Mouse (Mus musculus): Measurements from ENCODE around the gene Gm11627.
"Not testable (repeated sequence)": the region's sequence is repeated elsewhere in the genome, so short reads cannot be mapped to it uniquely, and the experiment has no call there.

Gm11627 gene

DNA sequence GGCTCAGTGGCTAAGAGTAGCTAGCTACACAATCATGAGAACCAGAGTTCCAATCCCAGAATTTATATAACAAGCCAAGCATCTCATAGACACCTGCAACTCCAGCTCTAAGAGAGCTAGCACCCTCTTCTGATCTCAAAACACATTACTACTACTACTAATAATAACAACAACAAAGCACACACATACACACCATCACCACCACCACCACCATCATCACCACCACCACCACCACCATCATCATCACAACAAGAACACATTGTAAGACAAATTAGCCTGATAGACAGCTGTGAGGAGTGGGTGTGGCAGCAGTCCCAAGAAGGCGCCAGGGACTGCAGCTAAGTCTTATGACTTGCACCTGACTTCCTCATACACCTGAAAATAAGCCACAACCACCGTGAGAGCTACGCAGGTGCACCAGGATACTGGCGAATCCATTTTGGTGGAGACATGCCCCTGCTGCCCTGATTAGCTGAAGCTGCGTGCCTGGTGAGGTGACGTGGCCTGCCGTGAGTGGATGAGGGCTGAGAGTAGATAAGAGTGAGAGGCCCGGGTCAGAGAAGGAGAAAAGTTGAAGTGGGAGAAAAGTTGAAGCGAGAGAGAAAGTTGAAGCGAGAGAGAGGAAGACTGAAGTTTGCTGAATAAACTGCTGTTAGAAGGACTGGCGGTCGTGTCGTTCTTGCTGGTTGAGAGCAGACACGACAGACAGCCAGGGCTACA, 14.1 kb downstream of the Gm11627 start:
- in situ Hi-C loops (cut with MboI, MseI): not testable (repeated sequence)

DNA sequence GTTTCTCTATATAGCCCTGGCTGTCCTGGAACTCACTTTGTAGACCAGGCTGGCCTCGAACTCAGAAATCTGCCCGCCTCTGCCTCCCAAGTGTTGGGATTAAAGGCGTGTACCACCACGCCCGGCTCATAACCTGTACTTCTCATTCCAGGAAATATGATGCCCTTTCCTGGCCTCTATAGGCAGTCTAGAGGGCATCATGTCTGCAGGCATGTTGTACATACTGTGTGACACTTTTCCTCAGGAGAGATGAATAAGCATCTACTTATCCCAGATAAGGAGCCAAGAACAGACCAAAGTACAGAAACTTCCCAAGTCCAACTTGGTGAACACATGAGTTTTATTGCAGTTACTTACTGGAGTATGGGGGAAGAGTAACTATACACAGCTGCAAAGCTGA, 20.6 kb downstream of the Gm11627 start:
- in situ Hi-C loops (cut with MboI, MseI): no loop called here

DNA sequence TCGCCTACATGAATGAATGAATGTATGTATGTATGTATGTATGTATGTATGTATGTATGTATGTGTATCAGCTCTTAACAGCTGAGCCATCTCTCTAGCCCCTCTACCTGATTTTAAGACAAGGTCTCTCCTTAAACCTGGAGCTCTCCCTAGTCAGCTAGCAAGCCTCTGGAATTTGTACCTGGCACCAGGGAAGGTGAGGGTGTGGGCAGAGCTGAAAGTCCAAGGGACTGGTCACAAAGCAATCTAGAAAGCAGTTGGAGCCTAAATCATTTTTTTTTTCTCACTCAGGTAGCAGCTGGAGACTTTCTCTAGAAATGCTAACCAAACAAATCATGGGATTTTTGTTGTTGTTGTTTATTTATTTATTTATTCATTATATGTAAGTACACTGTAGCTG, 21.9 kb downstream of the Gm11627 start:
- in situ Hi-C loops (cut with MboI, MseI): no loop called here

DNA sequence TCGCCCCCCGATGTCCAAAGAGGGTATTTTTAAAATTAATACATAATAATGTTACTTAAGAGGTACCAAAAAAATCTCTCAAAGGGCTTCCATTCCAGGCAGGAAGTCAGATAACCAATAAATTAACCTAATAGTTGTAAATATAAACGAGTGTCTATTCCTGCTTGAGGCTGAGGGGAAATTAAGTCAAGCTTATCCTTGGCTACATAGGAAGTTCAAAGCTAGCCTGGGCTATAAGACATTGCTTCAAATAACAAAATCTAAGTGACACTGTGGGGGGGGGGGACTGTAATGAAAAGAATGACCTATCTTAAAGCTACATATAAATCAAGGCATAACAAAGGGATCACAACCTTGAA, 22.6 kb downstream of the Gm11627 start:
- in situ Hi-C loops (cut with MboI, MseI): no loop called here

DNA sequence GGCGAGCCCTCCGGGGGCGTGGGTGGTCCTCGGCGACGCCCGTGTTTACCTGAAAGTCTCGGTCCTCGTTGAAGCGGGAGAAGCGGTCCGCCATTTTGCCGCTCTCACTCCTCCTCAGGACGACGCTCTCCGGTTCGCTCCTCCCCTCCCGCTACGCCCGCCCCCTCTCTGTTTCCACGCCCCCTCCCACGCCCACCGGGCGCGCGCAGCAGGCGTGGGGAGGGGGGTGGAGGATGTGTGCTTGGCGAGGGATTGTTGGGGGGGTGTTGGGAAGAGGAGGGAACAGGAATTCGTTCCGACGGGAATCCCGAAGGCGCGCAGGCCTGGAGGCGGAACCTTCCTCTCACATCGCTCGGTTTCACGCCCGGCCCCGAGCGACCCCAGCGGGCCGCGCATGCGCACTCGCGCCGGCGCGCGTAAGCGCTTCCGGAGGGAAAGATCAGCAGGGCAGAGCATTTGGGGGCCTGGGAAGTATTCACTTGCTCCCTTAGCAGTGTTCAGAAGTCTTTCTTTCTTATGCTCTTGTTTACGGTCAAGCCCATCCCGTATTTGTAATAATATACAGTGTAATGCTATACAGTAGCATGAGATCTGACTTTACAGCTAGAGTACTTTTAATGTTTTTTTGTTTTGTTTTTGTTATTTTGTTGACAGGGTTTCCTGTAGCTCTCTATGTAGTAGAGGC, 23.1 kb downstream of the Gm11627 start, which contains the start of gene Gpatch8:
TSS of gene Gpatch8 (minus strand) at position 362 of the 685 bp plus-strand sequence.
- in situ Hi-C loops (cut with MboI, MseI): no loop called here

DNA sequence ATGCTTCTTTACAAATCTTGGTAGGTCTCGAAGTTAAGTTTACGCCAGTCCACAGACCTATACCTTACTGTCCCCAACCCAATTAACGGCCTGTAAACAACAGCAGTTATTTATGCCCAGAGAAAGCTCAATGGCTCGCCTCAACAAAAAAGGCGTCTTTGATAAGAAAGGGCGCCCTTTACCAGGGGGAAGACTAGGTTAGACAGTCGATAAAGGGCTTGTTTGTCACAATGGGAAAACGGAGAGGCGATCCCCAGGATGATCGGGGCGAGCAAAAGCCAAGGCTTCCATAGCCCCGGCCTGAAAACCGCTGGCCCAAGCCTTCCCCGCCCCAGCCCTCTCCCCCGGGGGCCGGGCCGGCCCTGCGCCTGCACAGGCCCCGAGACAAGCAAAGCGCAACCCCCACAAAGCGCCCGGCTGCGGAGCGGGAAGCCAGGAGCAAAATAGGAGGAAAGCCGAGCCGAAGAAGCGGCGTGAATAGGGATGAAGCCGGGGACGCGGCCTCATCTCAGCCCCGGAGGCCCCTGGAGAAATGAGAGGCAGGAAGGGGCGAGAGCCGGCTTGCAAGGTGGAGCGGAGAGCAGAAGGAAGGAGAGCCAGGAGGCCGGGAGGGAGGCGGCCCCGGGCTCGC, 23.7 kb downstream of the Gm11627 start:
- in situ Hi-C loops (cut with MboI, MseI): no loop called here

DNA sequence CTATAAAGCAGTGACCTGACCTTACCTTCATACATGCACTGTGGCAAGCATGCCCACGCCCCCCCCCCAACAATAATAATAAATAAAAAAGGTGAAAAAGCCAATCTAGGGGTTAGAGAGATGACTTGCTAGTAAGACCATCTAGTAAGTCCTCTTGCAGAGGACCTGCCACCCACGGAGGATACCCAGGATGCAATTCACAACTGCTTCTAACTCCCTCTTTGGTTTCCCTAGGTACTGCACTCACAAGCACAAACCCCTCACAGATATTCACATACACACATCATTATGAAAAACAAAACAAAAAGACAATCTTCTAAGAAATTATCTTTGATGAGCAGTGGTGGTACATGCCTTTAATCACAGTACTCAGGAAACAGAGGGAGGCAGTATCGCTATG, 27.2 kb downstream of the Gm11627 start:
- in situ Hi-C loops (cut with MboI, MseI): no loop called here

DNA sequence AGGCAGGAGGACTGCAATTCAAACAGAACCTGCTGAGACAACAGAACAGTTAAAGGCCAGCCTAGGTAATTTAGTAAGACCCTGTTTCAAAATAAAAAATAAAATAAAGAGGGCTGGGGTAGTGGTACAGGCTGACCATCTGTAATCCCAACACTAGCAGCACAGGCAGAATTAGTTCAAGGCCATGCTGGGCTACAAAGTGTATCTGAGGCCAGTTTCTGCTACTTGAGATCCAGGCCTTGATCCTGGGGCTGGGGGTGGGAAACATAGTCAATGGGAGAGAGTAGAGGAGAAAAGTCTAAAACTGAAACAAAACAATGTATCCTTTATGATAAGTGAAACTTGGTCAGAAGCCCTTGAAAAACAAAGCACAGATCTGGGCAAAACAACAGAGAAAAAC, 28.1 kb downstream of the Gm11627 start:
- in situ Hi-C loops (cut with MboI, MseI): no loop called here

DNA sequence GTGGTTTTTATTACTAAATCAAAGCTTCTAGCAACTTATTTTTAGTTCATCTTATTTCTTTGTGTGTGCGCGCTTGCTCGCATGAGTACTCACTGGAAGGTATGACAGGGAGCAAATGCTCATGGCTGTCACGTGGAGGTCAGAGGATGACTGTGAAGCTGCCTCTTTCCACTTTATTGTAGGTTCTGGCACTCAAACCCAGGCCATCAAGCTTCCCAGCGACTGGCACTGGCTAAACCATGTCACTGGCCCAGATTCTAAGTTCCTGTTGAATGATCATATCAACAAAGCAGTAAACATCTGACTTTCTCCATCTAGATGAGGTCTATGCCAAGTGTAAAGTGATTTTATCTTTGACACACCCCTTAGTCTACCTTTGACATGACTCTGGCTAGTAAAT, 37.8 kb downstream of the Gm11627 start:
- in situ Hi-C loops (cut with MboI, MseI): no loop called here

DNA sequence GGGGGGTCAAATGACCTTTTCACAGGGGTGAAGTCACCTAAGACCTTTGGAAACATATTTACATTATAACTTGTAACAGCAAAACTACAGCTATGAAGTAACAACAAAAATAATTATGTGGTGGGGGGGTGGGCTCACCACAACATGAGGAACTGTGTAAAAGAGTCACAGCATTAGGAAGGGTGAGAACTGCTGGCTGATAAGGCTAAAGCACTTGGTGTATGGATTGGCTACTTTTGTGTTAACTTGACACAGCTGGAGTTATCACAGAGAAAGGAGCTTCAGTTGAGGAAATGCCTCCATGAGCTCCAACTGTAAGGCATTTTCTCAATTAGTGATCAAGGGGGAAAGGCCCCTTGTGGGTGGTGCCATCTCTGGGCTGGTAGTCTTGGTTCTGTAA, 39.0 kb downstream of the Gm11627 start:
- in situ Hi-C loops (cut with MboI, MseI): not testable (repeated sequence)

DNA sequence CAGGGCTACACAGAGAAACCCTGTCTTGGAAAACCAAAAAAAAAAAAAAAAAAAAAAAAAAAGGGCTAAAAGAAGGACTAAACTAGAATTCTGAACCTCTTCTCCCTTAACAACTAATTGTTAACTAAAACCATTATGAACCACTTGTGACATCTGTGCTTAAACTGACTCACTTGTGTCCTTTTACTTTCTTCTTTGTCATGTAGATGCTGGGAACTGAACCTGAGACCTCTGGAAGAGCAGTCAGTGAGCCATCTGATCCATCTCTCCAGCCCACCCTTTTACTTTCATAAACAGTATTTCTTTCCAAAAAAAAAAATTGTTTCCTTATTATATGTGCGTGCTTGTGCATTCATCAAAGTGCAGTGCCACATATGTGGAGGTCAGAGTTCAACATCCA, 39.6 kb downstream of the Gm11627 start:
- in situ Hi-C loops (cut with MboI, MseI): no loop called here

DNA sequence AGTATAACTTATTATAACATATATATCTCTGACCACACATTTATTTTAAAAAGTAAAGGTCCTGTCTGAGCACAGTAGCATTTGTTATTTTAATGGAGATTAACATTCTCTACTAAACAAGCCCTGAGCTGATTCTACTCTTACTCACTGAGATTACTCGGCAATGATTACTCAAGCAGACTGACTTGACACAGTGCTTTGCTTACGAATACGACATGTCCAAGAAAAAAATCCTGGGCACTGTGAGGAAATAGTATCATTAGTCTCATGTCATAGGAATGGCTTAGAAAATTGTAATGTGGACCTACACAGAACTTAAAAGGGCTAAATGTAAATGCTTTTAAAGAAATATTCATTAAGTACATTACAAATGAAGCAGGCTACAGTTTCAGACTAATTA, 43.1 kb downstream of the Gm11627 start:
- in situ Hi-C loops (cut with MboI, MseI): no loop called here

DNA sequence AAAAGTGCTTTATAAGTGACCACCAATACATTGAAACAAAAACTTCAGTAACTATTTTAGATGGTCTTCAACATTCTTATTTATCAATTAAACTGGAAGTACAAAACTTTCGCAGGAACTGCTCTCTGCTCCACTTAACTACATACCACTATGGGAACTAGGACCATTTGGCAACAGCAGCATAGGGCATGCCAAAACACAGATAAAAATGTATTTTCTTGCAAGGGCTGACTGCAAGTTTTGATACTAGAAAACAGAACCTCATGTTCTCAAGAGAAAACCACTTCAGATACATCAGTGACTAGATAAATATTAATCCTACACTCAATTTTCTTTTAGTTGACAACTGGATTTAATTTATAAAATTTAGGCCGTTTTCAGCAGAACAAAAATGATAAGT, 45.2 kb downstream of the Gm11627 start:
- in situ Hi-C loops (cut with MboI, MseI): no loop called here

DNA sequence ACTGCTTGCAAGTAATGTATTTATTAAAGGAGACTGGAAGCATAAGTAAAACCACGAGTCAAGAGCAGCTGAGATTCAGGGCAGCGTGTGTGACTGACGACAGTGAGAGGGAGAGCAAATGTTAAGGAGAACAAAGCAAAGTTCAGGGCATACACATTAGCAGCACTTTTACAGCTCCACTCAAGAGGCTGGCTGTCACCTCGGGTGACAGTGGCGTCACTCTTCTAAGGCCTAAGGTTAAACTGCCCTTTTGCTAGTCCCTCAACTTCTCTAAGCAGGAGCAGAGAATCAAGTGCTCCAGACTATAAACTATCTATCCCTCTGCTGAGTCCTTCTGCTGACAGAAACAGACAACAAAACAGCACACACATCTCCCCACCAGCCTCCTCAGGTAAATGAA, 47.8 kb downstream of the Gm11627 start:
- in situ Hi-C loops (cut with MboI, MseI): no loop called here
